Mouse (Mus musculus): Measurements from ENCODE around the gene Eif3d.

GRCm38 (mm10) chr15:77913054-77913453, 57.6 kb downstream of the Eif3d start:
- TF ChIP-seq CTCF (IDR thresholded peaks at IDR 0.05; ENCODE audit: borderline replicate concordance, insufficient read depth, low read length): no peak
- no peak for TF ChIP-seq POLR2A (IDR thresholded peaks at IDR 0.05; ENCODE audit: low read depth, low read length)

Measured in embryonic fibroblast, embryonic 13.5 days (primary cell).